Mouse (Mus musculus) CH12.LX (cell line): ENCODE measurements at regions not wholly inside any gene's neighbourhood (a gene's known extent, or its start where the extent isn't known, plus 50 kb on each side); places are given as distances from the start of the nearest gene placed in this dataset.

Experiments used
- DNase-seq: peaks from one replicate; pipeline ENCODE4 v3.0.0-alpha.2; 2013; ENCODE audit errors: extremely low read depth
- H3K27ac ChIP-seq: 2 replicates; pipeline ENCODE4 v1.5.1; 2012; ENCODE audit warnings: low read depth, mild to moderate bottlenecking, control low read depth, moderate library complexity; ENCODE audit not compliant: insufficient read depth
- H3K27me3 ChIP-seq: replicated peaks from 2 replicates; pipeline ENCODE3; 2012; ENCODE audit warnings: inconsistent platforms
- H3K36me3 ChIP-seq, 2 experiments: replicated peaks in 1 of 2; 2 replicates each; pipeline versions ENCODE3 to v1.6.1; 2012; ENCODE audit warnings: inconsistent platforms in 1 of 2, low read length in 1 of 2, mild to moderate bottlenecking in 1 of 2, mixed read lengths in 1 of 2, moderate library complexity in 1 of 2; ENCODE audit not compliant: control insufficient read depth in 1 of 2, insufficient read depth in 1 of 2
- H3K4me1 ChIP-seq, 2 experiments: 2 replicates each; pipeline ENCODE4 v1.6.1; 2012; ENCODE audit warnings: inconsistent platforms in 1 of 2, moderate library complexity in 1 of 2; ENCODE audit not compliant: insufficient read depth in 2 of 2, control insufficient read depth in 1 of 2
- H3K4me2 ChIP-seq: 2 replicates; pipeline ENCODE4 v1.6.1; 2012; ENCODE audit warnings: low read depth, mild to moderate bottlenecking, control low read depth; ENCODE audit not compliant: poor library complexity, insufficient read depth, severe bottlenecking
- H3K4me3 ChIP-seq, 3 experiments: fragments of 150-350 bp in 1 of 3; sonication (generic) in 1 of 3; replicated peaks in 1 of 3; 2 replicates each; pipeline versions ENCODE3 to v1.5.1; 2011 to 2012; ENCODE audit warnings: low read depth in 2 of 3, low read length in 2 of 3, mild to moderate bottlenecking in 2 of 3, moderate library complexity in 2 of 3, control low read depth in 1 of 3, improper control_type of control experiment in 1 of 3, inconsistent platforms in 1 of 3, mixed read lengths in 1 of 3; ENCODE audit not compliant: poor library complexity in 1 of 3
- H3K79me2 ChIP-seq: replicated peaks from 2 replicates; pipeline ENCODE4 v1.6.1; 2012; ENCODE audit warnings: mild to moderate bottlenecking, moderate library complexity; ENCODE audit not compliant: control insufficient read depth, poor library complexity, insufficient read depth, severe bottlenecking; ENCODE audit errors: extremely low read depth
- H3K9ac ChIP-seq: 2 replicates; pipeline ENCODE4 v1.6.1; 2012; ENCODE audit warnings: low read depth, mild to moderate bottlenecking, control low read depth, moderate library complexity; ENCODE audit not compliant: insufficient read depth
- H3K9me3 ChIP-seq: replicated peaks from 2 replicates; pipeline ENCODE3; 2012; ENCODE audit warnings: low read length, inconsistent platforms, mixed read lengths
- BHLHE40 ChIP-seq: IDR thresholded peaks from 2 replicates; pipeline ENCODE4 v1.6.1; 2011; ENCODE audit warnings: mild to moderate bottlenecking, low read depth, low read length, improper control_type of control experiment
- CTCF ChIP-seq, 2 experiments: IDR thresholded peaks in 1 of 2; conservative IDR thresholded peaks in 1 of 2; 2 replicates each; pipeline ENCODE4 v1.5.1; 2011 to 2012; ENCODE audit warnings: low read depth in 2 of 2, low read length in 2 of 2, improper control_type of control experiment in 1 of 2, inconsistent platforms in 1 of 2, mild to moderate bottlenecking in 1 of 2, moderate library complexity in 1 of 2
- ELF1 ChIP-seq: IDR thresholded peaks from 2 replicates; pipeline ENCODE4 v1.6.1; 2014; ENCODE audit warnings: low read depth, mild to moderate bottlenecking, inconsistent platforms, low read length, improper control_type of control experiment
- EP300 ChIP-seq: IDR thresholded peaks from 2 replicates; pipeline ENCODE4 v1.6.1; 2011; ENCODE audit warnings: low read length, improper control_type of control experiment
- HCFC1 ChIP-seq: IDR thresholded peaks from 2 replicates; pipeline ENCODE4 v1.6.1; 2012; ENCODE audit warnings: low read depth, mild to moderate bottlenecking, inconsistent platforms, low read length, improper control_type of control experiment
- IRF4 ChIP-seq: IDR thresholded peaks from 2 replicates; pipeline ENCODE4 v1.6.1; 2014; ENCODE audit warnings: low read depth, mild to moderate bottlenecking, inconsistent platforms, low read length, improper control_type of control experiment
- JUND ChIP-seq: conservative IDR thresholded peaks from 2 replicates; pipeline ENCODE4 v1.6.1; 2011; ENCODE audit warnings: low read depth, low read length, improper control_type of control experiment
- KAT2A ChIP-seq: IDR thresholded peaks from 2 replicates; pipeline ENCODE4 v1.6.1; 2012; ENCODE audit warnings: low read length, improper control_type of control experiment, inconsistent platforms; ENCODE audit not compliant: insufficient replicate concordance
- MAFK ChIP-seq: IDR thresholded peaks from 2 replicates; pipeline ENCODE4 v1.6.1; 2011; ENCODE audit warnings: low read length, improper control_type of control experiment; ENCODE audit not compliant: insufficient replicate concordance
- MAX ChIP-seq: IDR thresholded peaks from 2 replicates; pipeline ENCODE4 v1.6.1; 2011; ENCODE audit warnings: low read length, improper control_type of control experiment
- MEF2A ChIP-seq: IDR thresholded peaks from 2 replicates; pipeline ENCODE4 v1.6.1; 2014; ENCODE audit warnings: low read depth, mild to moderate bottlenecking, inconsistent platforms, low read length, improper control_type of control experiment, borderline replicate concordance
- MXI1 ChIP-seq: IDR thresholded peaks from 2 replicates; pipeline ENCODE4 v1.6.1; 2011; ENCODE audit warnings: mild to moderate bottlenecking, low read depth, low read length, improper control_type of control experiment
- NELFE ChIP-seq: IDR thresholded peaks from 2 replicates; pipeline ENCODE4 v1.6.1; 2011; ENCODE audit warnings: low read depth, low read length, improper control_type of control experiment
- PAX5 ChIP-seq: IDR thresholded peaks from 2 replicates; pipeline ENCODE4 v1.6.1; 2012; ENCODE audit warnings: low read length, inconsistent platforms, mixed read lengths
- POLR2A ChIP-seq: IDR thresholded peaks from 2 replicates; pipeline ENCODE4 v1.6.1; 2011; ENCODE audit warnings: low read depth, mild to moderate bottlenecking, improper control_type of control experiment, low read length
- POLR2AphosphoS2 ChIP-seq: IDR thresholded peaks from 2 replicates; pipeline ENCODE4 v1.6.1; 2011; ENCODE audit warnings: low read depth, low read length, improper control_type of control experiment
- RAD21 ChIP-seq: IDR thresholded peaks from 2 replicates; pipeline ENCODE4 v1.6.1; 2011; ENCODE audit warnings: low read depth, mild to moderate bottlenecking, low read length, improper control_type of control experiment, moderate library complexity
- SIN3A ChIP-seq: IDR thresholded peaks from 2 replicates; pipeline ENCODE4 v1.6.1; 2012; ENCODE audit warnings: low read length, improper control_type of control experiment, inconsistent platforms
- SMC3 ChIP-seq: IDR thresholded peaks from 2 replicates; pipeline ENCODE4 v1.6.1; 2011; ENCODE audit warnings: low read depth, low read length, improper control_type of control experiment
- TBP ChIP-seq: conservative IDR thresholded peaks from 2 replicates; pipeline ENCODE4 v1.6.1; 2011; ENCODE audit warnings: low read depth, low read length, improper control_type of control experiment
- USF1 ChIP-seq: IDR thresholded peaks from 2 replicates; pipeline ENCODE4 v1.6.1; 2014; ENCODE audit warnings: low read depth, mild to moderate bottlenecking, inconsistent platforms, low read length, improper control_type of control experiment
- USF2 ChIP-seq: conservative IDR thresholded peaks from 2 replicates; pipeline ENCODE4 v1.6.1; 2011; ENCODE audit warnings: low read depth, low read length, improper control_type of control experiment
- ZC3H11A ChIP-seq: IDR thresholded peaks from 2 replicates; pipeline ENCODE4 v1.6.1; 2012; ENCODE audit warnings: low read depth, mild to moderate bottlenecking, inconsistent platforms, low read length, improper control_type of control experiment
- ZKSCAN1 ChIP-seq: IDR thresholded peaks from 2 replicates; pipeline ENCODE4 v1.6.1; 2012; ENCODE audit warnings: low read depth, inconsistent platforms, low read length, improper control_type of control experiment, borderline replicate concordance
- ZMIZ1 ChIP-seq: IDR thresholded peaks from 2 replicates; pipeline ENCODE4 v1.6.1; 2012; ENCODE audit warnings: low read depth, mild to moderate bottlenecking, inconsistent platforms, low read length, improper control_type of control experiment
- ZNF384 ChIP-seq: IDR thresholded peaks from 2 replicates; pipeline ENCODE4 v1.6.1; 2012; ENCODE audit warnings: low read depth, low read length, improper control_type of control experiment, inconsistent platforms
- dilution Hi-C: fragments of 300-500 bp; cut with MboI; formaldehyde crosslinking; loops from 2 replicates; pipeline ENCODE4 v1.14.3; 2020; ENCODE audit warnings: low sequenced_read_pairs; ENCODE audit not compliant: extremely low pct_unique_long_range_greater_than_20kb, extremely low pct_ligation_motif_present
- in situ Hi-C: fragments of 300-500 bp; cut with MboI; formaldehyde crosslinking; loops from 3 replicates; pipeline ENCODE4 v1.14.3; 2019; ENCODE audit warnings: low sequenced_read_pairs, low pct_ligation_motif_present, low pct_unique_long_range_greater_than_20kb, mixed read lengths

GRCm38 (mm10) chr1:169362564-169362963, 168.7 kb downstream of the Nuf2 start:
- Histone ChIP-seq H3K79me2 (no peaks in the 10 kb centered on the region), H3K4me2 (no peak overlapping the region), H3K9ac (no peak overlapping the region), H3K36me3 (no peaks in the 10 kb centered on the region), H3K27ac (no peak overlapping the region), H3K4me1 (no peaks in the 10 kb centered on the region), H3K9me3 (peaks cover 28% of the 10 kb centered on the region), H3K27me3 (no peaks in the 10 kb centered on the region), H3K4me3 (no peak overlapping the region)
- in situ Hi-C loops, result no loop called here
- TF ChIP-seq ZMIZ1 (no peak), POLR2AphosphoS2 (no peak), PAX5 (no peak), MAX (no peak), USF1 (no peak), TBP (no peak), ZC3H11A (no peak), SIN3A (no peak), KAT2A (no peak), ZNF384 (no peak), RAD21 (no peak), CTCF (conservative IDR thresholded peaks at IDR 0.05 in 1 of 2, IDR thresholded peaks at IDR 0.05 in 1 of 2; ENCODE audit: low read depth in 2 of 2, low read length in 2 of 2) (no peak), USF2 (no peak), SMC3 (no peak), EP300 (no peak), HCFC1 (no peak), POLR2A (no peak), ZKSCAN1 (no peak), MAFK (no peak)
- no peak for DNase-seq
- dilution Hi-C loops, result no loop called here

- Histone ChIP-seq H3K79me2 (no peaks in the 10 kb centered on the region), H3K27ac (no peak overlapping the region), H3K9ac (no peak overlapping the region), H3K27me3 (no peaks in the 10 kb centered on the region), H3K36me3 (no peaks in the 10 kb centered on the region), H3K4me1 (no peaks in the 10 kb centered on the region), H3K4me3 (no peak overlapping the region)
- DNase-seq, result no peak
- dilution Hi-C loops, result no loop called here
- TF ChIP-seq ZC3H11A, result no peak
- TF ChIP-seq IRF4, result no peak
- TF ChIP-seq RAD21, result no peak
- TF ChIP-seq MEF2A, result no peak
- TF ChIP-seq BHLHE40, result no peak
- no peak for TF ChIP-seq ZMIZ1
- TF ChIP-seq ELF1, result no peak
- TF ChIP-seq JUND, result no peak
- TF ChIP-seq SMC3, result no peak
- TF ChIP-seq MXI1, result no peak
- no peak for TF ChIP-seq NELFE
- no peak for TF ChIP-seq ZNF384
- no peak for TF ChIP-seq USF2
- TF ChIP-seq CTCF (conservative IDR thresholded peaks at IDR 0.05 in 1 of 2, IDR thresholded peaks at IDR 0.05 in 1 of 2; ENCODE audit: low read depth in 2 of 2, low read length in 2 of 2), result no peak
- no peak for TF ChIP-seq TBP
- TF ChIP-seq, all 38 proteins: peak for 0
- in situ Hi-C loops, result no loop called here
- peaks cover 26% of the 10 kb centered on the region for H3K9me3 ChIP-seq
- no peak overlapping the region for H3K4me2 ChIP-seq
These were observed 173.5 kb downstream of the Nuf2 start for GRCm38 (mm10) chr1:169357652-169358241.
